Mouse (Mus musculus) CH12.LX (cell line): ENCODE results near the gene Tmem169. TPM values are rescaled to one million over a fixed set of nuclear protein-coding genes. Genes with fewer than 3 reads are reported as not detected.
"Not testable (repeated sequence)": the region's sequence is repeated elsewhere in the genome, so short reads cannot be mapped to it uniquely, and the experiment has no call there.

Experiments
- DNase-seq: peaks from one replicate; pipeline ENCODE4 v3.0.0-alpha.2; 2013; ENCODE audit errors: extremely low read depth
- H3K27ac ChIP-seq: 2 replicates; pipeline ENCODE4 v1.5.1; 2012; ENCODE audit warnings: low read depth, mild to moderate bottlenecking, control low read depth, moderate library complexity; ENCODE audit not compliant: insufficient read depth
- H3K27me3 ChIP-seq: replicated peaks from 2 replicates; pipeline ENCODE3; 2012; ENCODE audit warnings: inconsistent platforms
- H3K36me3 ChIP-seq, 2 experiments: replicated peaks in 1 of 2; 2 replicates each; pipeline versions ENCODE3 to v1.6.1; 2012; ENCODE audit warnings: inconsistent platforms in 1 of 2, low read length in 1 of 2, mild to moderate bottlenecking in 1 of 2, mixed read lengths in 1 of 2, moderate library complexity in 1 of 2; ENCODE audit not compliant: control insufficient read depth in 1 of 2, insufficient read depth in 1 of 2
- H3K4me1 ChIP-seq, 2 experiments: 2 replicates each; pipeline ENCODE4 v1.6.1; 2012; ENCODE audit warnings: inconsistent platforms in 1 of 2, moderate library complexity in 1 of 2; ENCODE audit not compliant: insufficient read depth in 2 of 2, control insufficient read depth in 1 of 2
- H3K4me2 ChIP-seq: 2 replicates; pipeline ENCODE4 v1.6.1; 2012; ENCODE audit warnings: low read depth, mild to moderate bottlenecking, control low read depth; ENCODE audit not compliant: poor library complexity, insufficient read depth, severe bottlenecking
- H3K4me3 ChIP-seq, 3 experiments: fragments of 150-350 bp in 1 of 3; sonication (generic) in 1 of 3; replicated peaks in 1 of 3; 2 replicates each; pipeline versions ENCODE3 to v1.5.1; 2011 to 2012; ENCODE audit warnings: low read depth in 2 of 3, low read length in 2 of 3, mild to moderate bottlenecking in 2 of 3, moderate library complexity in 2 of 3, control low read depth in 1 of 3, improper control_type of control experiment in 1 of 3, inconsistent platforms in 1 of 3, mixed read lengths in 1 of 3; ENCODE audit not compliant: poor library complexity in 1 of 3
- H3K79me2 ChIP-seq: replicated peaks from 2 replicates; pipeline ENCODE4 v1.6.1; 2012; ENCODE audit warnings: mild to moderate bottlenecking, moderate library complexity; ENCODE audit not compliant: control insufficient read depth, poor library complexity, insufficient read depth, severe bottlenecking; ENCODE audit errors: extremely low read depth
- H3K9ac ChIP-seq: 2 replicates; pipeline ENCODE4 v1.6.1; 2012; ENCODE audit warnings: low read depth, mild to moderate bottlenecking, control low read depth, moderate library complexity; ENCODE audit not compliant: insufficient read depth
- H3K9me3 ChIP-seq: replicated peaks from 2 replicates; pipeline ENCODE3; 2012; ENCODE audit warnings: low read length, inconsistent platforms, mixed read lengths
- ELF1 ChIP-seq: IDR thresholded peaks from 2 replicates; pipeline ENCODE4 v1.6.1; 2014; ENCODE audit warnings: low read depth, mild to moderate bottlenecking, inconsistent platforms, low read length, improper control_type of control experiment
- IRF4 ChIP-seq: IDR thresholded peaks from 2 replicates; pipeline ENCODE4 v1.6.1; 2014; ENCODE audit warnings: low read depth, mild to moderate bottlenecking, inconsistent platforms, low read length, improper control_type of control experiment
- MEF2A ChIP-seq: IDR thresholded peaks from 2 replicates; pipeline ENCODE4 v1.6.1; 2014; ENCODE audit warnings: low read depth, mild to moderate bottlenecking, inconsistent platforms, low read length, improper control_type of control experiment, borderline replicate concordance
- MYC ChIP-seq: IDR thresholded peaks from 2 replicates; pipeline ENCODE4 v1.6.1; 2011; ENCODE audit warnings: low read depth, mild to moderate bottlenecking, improper control_type of control experiment, low read length
- NELFE ChIP-seq: IDR thresholded peaks from 2 replicates; pipeline ENCODE4 v1.6.1; 2011; ENCODE audit warnings: low read depth, low read length, improper control_type of control experiment
- PAX5 ChIP-seq: IDR thresholded peaks from 2 replicates; pipeline ENCODE4 v1.6.1; 2012; ENCODE audit warnings: low read length, inconsistent platforms, mixed read lengths
- RCOR1 ChIP-seq: conservative IDR thresholded peaks from 2 replicates; pipeline ENCODE4 v1.6.1; 2012; ENCODE audit warnings: low read depth, mild to moderate bottlenecking, inconsistent platforms, low read length, improper control_type of control experiment
- TBP ChIP-seq: conservative IDR thresholded peaks from 2 replicates; pipeline ENCODE4 v1.6.1; 2011; ENCODE audit warnings: low read depth, low read length, improper control_type of control experiment
- TCF12 ChIP-seq: IDR thresholded peaks from 2 replicates; pipeline ENCODE4 v1.6.1; 2014; ENCODE audit warnings: low read depth, mild to moderate bottlenecking, inconsistent platforms, low read length, improper control_type of control experiment
- ZNF384 ChIP-seq: IDR thresholded peaks from 2 replicates; pipeline ENCODE4 v1.6.1; 2012; ENCODE audit warnings: low read depth, low read length, improper control_type of control experiment, inconsistent platforms
- dilution Hi-C: fragments of 300-500 bp; cut with MboI; formaldehyde crosslinking; loops from 2 replicates; pipeline ENCODE4 v1.14.3; 2020; ENCODE audit warnings: low sequenced_read_pairs; ENCODE audit not compliant: extremely low pct_unique_long_range_greater_than_20kb, extremely low pct_ligation_motif_present
- in situ Hi-C: fragments of 300-500 bp; cut with MboI; formaldehyde crosslinking; loops from 3 replicates; pipeline ENCODE4 v1.14.3; 2019; ENCODE audit warnings: low sequenced_read_pairs, low pct_ligation_motif_present, low pct_unique_long_range_greater_than_20kb, mixed read lengths
- polyA plus RNA-seq: library from polyadenylated mRNA; unstranded; fragments of >175 nt; gene quantifications from 2 replicates; pipeline ENCODE4 v1.2.1, GENCODE M21; 2012; ENCODE audit warnings: low read depth; ENCODE audit not compliant: insufficient read length
- total RNA-seq, 2 experiments: library from RNA; depleted of rRNA; stranded (reverse); fragments of 300-350 nt in 1 of 2; fragments of >200 nt in 1 of 2; gene quantifications; 2 replicates each; pipeline ENCODE4 v1.2.3; 2012 to 2014

Tmem169 gene
- total and polyA plus RNA-seq, 3 experiments, result 0.17 to 0.26 TPM; not detected in 1

DNA sequence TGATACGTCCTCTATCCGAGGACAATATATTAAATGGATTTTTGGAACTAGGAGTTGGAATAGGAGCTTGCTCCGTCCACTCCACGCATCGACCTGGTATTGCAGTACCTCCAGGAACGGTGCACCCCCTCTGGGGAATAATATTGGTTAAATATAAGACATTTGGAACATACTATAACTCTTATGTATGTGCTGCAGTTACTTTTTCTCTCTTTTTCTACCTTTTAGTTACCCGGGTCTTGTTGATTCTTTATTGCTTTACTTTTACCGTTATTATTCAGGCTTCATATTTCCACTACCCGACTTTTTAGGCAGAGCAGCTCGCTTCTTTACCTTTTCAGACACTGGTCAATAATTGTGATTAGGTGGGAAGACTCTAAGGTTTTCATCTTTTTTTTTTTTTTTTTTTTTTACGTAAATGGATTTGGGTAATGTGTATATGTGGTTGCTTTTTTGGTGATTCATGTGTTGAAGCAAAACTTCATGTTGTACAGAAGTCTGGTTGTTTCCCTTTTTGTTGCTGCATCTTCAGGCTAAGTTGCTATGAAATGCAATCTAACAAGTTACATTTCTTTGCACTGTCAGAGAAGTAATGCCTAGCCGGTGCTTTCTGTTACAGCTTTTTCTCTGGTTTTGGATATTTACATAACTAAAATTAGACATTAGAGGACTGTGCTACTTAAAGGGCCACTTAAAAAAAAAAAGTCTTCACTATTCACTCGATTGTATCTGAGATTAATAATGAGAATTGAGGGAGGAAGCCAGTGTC is 47.0 kb upstream of the Tmem169 start (continued):
- peak; percentile 44; the same call in 1 of the 2 replicates for TF ChIP-seq TCF12
- TF ChIP-seq RCOR1, result peak; percentile 18; the same call in 1 of the 2 replicates
- TF ChIP-seq MYC, result no peak
- TF ChIP-seq PAX5, result no peak
- TF ChIP-seq, all 38 proteins: peak for 14

GRCm38 (mm10) chr1:72238016-72238580 is 46.1 kb upstream of the Tmem169 start:
- H3K4me1 ChIP-seq, result peaks cover 12 to 41% of the 10 kb centered on the region in 2 experiments
- H3K27me3 ChIP-seq, result peaks cover 16% of the 10 kb centered on the region
- peak overlapping the region; percentile 2 to 19 (median 17) for H3K4me3 ChIP-seq
- no peaks in the 10 kb centered on the region for H3K9me3 ChIP-seq
- H3K9ac ChIP-seq, result peak overlapping the region; percentile 14
- TF ChIP-seq NELFE, result no peak
- 0 out of 2 replicates have a peak, but pooled peaks have one; percentile 47 for TF ChIP-seq MEF2A
- no peak; the same call in 1 of the 2 replicates for TF ChIP-seq IRF4
- TF ChIP-seq ZNF384, result 0 out of 2 replicates have a peak, but pooled peaks have one; percentile 6
- TF ChIP-seq ELF1, result peak; percentile 28; the same call in 1 of the 2 replicates
- no peaks in the 10 kb centered on the region for H3K79me2 ChIP-seq
- in situ Hi-C loops, result no loop called here
- peak overlapping the region; percentile 56 for H3K4me2 ChIP-seq
- dilution Hi-C loops, result no loop called here
- H3K36me3 ChIP-seq, result no peaks in the 10 kb centered on the region
- DNase-seq, result peak; percentile 33
- H3K27ac ChIP-seq, result peak overlapping the region; percentile 76

- H3K4me1 ChIP-seq, result peaks cover 3 to 43% of the 10 kb centered on the region in 2 experiments
- TF ChIP-seq TBP, result 0 out of 2 replicates have a peak, but pooled peaks have one; percentile 55
- DNase-seq, dilution Hi-C loops, H3K36me3 ChIP-seq, in situ Hi-C loops, H3K9ac ChIP-seq, H3K9me3 ChIP-seq, H3K4me3 ChIP-seq, H3K27ac ChIP-seq, H3K4me2 ChIP-seq, H3K79me2 ChIP-seq: not testable (repeated sequence)
- H3K27me3 ChIP-seq, result peaks cover 16% of the 10 kb centered on the region
These were observed 45.1 kb upstream of the Tmem169 start for GRCm38 (mm10) chr1:72239113-72239512.
